ENCODE assay signal across 8 mouse cellular contexts in the genomic region with DNA sequence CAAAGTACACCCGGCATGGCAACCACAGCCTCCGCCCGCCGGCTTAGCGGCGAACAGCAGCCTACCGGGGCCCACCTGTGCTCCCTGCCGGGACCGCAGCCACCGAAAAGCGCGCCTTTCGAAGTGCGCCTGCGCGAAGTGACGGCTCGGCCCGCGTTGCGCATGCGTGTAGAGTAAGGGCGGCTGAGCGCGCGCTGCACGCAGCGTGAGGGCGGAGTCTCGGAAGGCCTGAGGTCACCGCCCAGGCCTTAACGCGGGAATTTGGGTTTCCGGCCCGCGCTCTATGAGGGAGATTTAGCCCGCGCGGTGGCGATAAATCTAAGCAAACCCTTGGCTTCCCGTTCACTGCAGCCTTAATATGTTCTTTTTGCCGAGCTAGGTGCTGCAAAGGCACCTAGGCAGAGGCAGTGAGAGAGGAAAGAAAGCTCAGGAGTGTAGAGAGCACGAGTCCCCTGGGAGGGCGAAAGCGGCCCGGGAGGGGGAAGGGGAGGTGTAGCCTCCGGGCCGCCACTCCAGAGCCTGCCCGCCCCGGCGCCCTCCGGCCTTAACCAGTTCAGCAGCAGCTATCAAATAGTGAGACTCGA. TPM values are rescaled to one million over a fixed set of nuclear protein-coding genes. Genes with fewer than 3 reads are reported as not detected.
A peak's percentile ranks its signal among the peaks of the same experiment; 100 is the strongest.
DNase-seq lines count a peak whose midpoint lies in the region; ATAC-seq and TF ChIP-seq lines count a peak whose summit lies in the region.

Gene Fignl1 (minus strand): TSS at position 143 of the 584 bp plus-strand sequence.

- H3K9me3 ChIP-seq in erythroblast, embryonic 14.5 days (ENCODE audit: control insufficient read depth, low read length) = no peaks in the 10 kb centered on the region
- H3K9me3 ChIP-seq in heart, embryonic 12.5 days (replicated peaks) = no peaks in the 10 kb centered on the region
- no peaks in the 10 kb centered on the region for H3K9me3 ChIP-seq in kidney, postnatal 0 days (replicated peaks; ENCODE audit: low read length)

- H3K4me3 ChIP-seq in erythroblast, embryonic 14.5 days (replicated peaks) = peak within 1 kb of the TSS; percentile 89
- H3K4me3 ChIP-seq in heart, embryonic 12.5 days = peak within 1 kb of the TSS; percentile 61
- H3K4me3 ChIP-seq in kidney, postnatal 0 days (replicated peaks; ENCODE audit: low read depth, low read length) = peak within 1 kb of the TSS; percentile 64
- peak within 1 kb of the TSS; percentile 74 for H3K4me3 ChIP-seq in liver, adult 2 months (ENCODE audit: insufficient read depth, low read depth, low read length)

- peaks cover 78% of the 10 kb centered on the region for H3K4me1 ChIP-seq in erythroblast, embryonic 14.5 days (ENCODE audit: control insufficient read depth)
- peaks cover 19% of the 10 kb centered on the region for H3K4me1 ChIP-seq in heart, embryonic 12.5 days (replicated peaks)
- H3K4me1 ChIP-seq in kidney, postnatal 0 days (replicated peaks; ENCODE audit: insufficient read depth, low read length) = peaks cover 4% of the 10 kb centered on the region; the same call in 1 of the 2 replicates
- H3K4me1 ChIP-seq in liver, adult 2 months (ENCODE audit: control insufficient read depth, insufficient read depth, low read length) = peaks cover 2% of the 10 kb centered on the region; the same call in 1 of the 2 replicates

- H3K79me2 ChIP-seq in liver, adult 2 months (ENCODE audit: control insufficient read depth, insufficient read depth, low read length) = no peaks in the 10 kb centered on the region

- H3K36me3 ChIP-seq in erythroblast, embryonic 14.5 days (ENCODE audit: control insufficient read depth) = peaks cover 36% of the 10 kb centered on the region
- H3K36me3 ChIP-seq in heart, embryonic 12.5 days = peaks cover 20% of the 10 kb centered on the region
- H3K36me3 ChIP-seq in kidney, postnatal 0 days (ENCODE audit: insufficient read depth, low read length) = 0 out of 2 replicates have a peak, but pooled peaks cover 3% of the 10 kb centered on the region
- H3K36me3 ChIP-seq in liver, adult 2 months (ENCODE audit: control insufficient read depth, insufficient read depth, low read length) = peaks cover 6% of the 10 kb centered on the region

- peak; percentile 96 for ATAC-seq in heart, embryonic 12.5 days (ENCODE audit: insufficient number of reproducible peaks, low FRiP score)
- ATAC-seq in kidney, postnatal 0 days (replicated peaks; ENCODE audit: low FRiP score, low read depth) = peak; percentile 97
- ATAC-seq in monocyte, adult 5-6 weeks (replicated peaks; ENCODE audit: insufficient number of reproducible peaks, low FRiP score, low TSS enrichment, poor library complexity, severe bottlenecking) = peak; percentile 90

- TF ChIP-seq CTCF in kidney, postnatal 0 days (IDR thresholded peaks at IDR 0.05; ENCODE audit: low read depth) = peak; percentile 40; the same call in 1 of the 2 replicates
- TF ChIP-seq CTCF in liver, adult 2 months (IDR thresholded peaks at IDR 0.05; ENCODE audit: low read depth, low read length) = 0 out of 2 replicates have a peak, but pooled peaks have one; percentile 23

- peak within 1 kb of the TSS; percentile 100 for H3K27ac ChIP-seq in heart, embryonic 12.5 days (ENCODE audit: poor library complexity, severe bottlenecking)
- H3K27ac ChIP-seq in kidney, postnatal 0 days = peak within 1 kb of the TSS; percentile 99
- H3K27ac ChIP-seq in liver, adult 2 months (replicated peaks; ENCODE audit: insufficient read depth, low read depth, low read length) = peak within 1 kb of the TSS; percentile 56

- peak within 1 kb of the TSS; percentile 77 for H3K4me2 ChIP-seq in heart, embryonic 12.5 days
- peak within 1 kb of the TSS; percentile 85 for H3K4me2 ChIP-seq in kidney, postnatal 0 days (ENCODE audit: low read length)

- no peak for TF ChIP-seq POLR2A in liver, adult 2 months (IDR thresholded peaks at IDR 0.05; ENCODE audit: extremely low read depth, insufficient read depth, low read length)

- H3K27me3 ChIP-seq in erythroblast, embryonic 14.5 days (ENCODE audit: control insufficient read depth) = no peaks in the 10 kb centered on the region
- no peaks in the 10 kb centered on the region for H3K27me3 ChIP-seq in heart, embryonic 12.5 days (replicated peaks)
- H3K27me3 ChIP-seq in kidney, postnatal 0 days (ENCODE audit: insufficient read depth, low read length) = no peaks in the 10 kb centered on the region
- no peaks in the 10 kb centered on the region for H3K27me3 ChIP-seq in liver, adult 2 months (ENCODE audit: control insufficient read depth, insufficient read depth, low read length)

- under 1% methylated on average over 53 of the region's 53 CpGs for WGBS in heart, embryonic 12.5 days
- under 1% methylated on average over 53 of the region's 53 CpGs for WGBS in kidney, postnatal 0 days
- under 1% methylated on average over 53 of the region's 53 CpGs for WGBS in liver, adult 2 months

- peak within 1 kb of the TSS; percentile 82 for H3K9ac ChIP-seq in heart, embryonic 12.5 days
- H3K9ac ChIP-seq in kidney, postnatal 0 days (ENCODE audit: low read depth, low read length) = peak within 1 kb of the TSS; percentile 72
- H3K9ac ChIP-seq in liver, adult 2 months (ENCODE audit: low read depth, low read length) = peak within 1 kb of the TSS; percentile 80

- DNase-seq in CD4-positive, CD25-positive, alpha-beta regulatory T cell, adult 2 months (ENCODE audit: low read depth, low spot score) = peak; percentile 100
- DNase-seq in brain, embryonic 18.5 days (ENCODE audit: low read depth, low spot score) = peak; percentile 85
- peak; percentile 98 for DNase-seq in kidney, postnatal 0 days (ENCODE audit: low spot score)
- peak; percentile 76 for DNase-seq in liver, adult 2 months (ENCODE audit: extremely low read depth, low read depth, low spot score)
- DNase-seq in spleen, postnatal 36 days (ENCODE audit: low spot score in 2 of 2) = peak; percentile 96

RNA-seq across cellular contexts. Expression of gene Fignl1, which starts in this region (rescaled TPM):
- polyA plus RNA-seq in erythroblast, embryonic 14.5 days (2012) = 0.53 and 1.1 TPM in 2 replicates
- 76.7 and 77.8 TPM in 2 replicates for polyA plus RNA-seq in heart, embryonic 12.5 days (2016; fragmentation: Nextera tagmentation; extraction: Ambion mirVana)
- polyA plus RNA-seq in kidney, postnatal 0 days (2015; fragmentation: Nextera tagmentation; extraction: Ambion mirVana) = 27.8 and 31.8 TPM in 2 replicates
- 0.46 and 1.3 TPM in 2 replicates for total RNA-seq in liver, adult 2 months (2014; rRNA removed)
- 0.09 and 0.10 TPM in 2 replicates for polyA plus RNA-seq in liver, adult 2 months (2012; rRNA removed)
- 1.8 to 4.7 TPM (median 4.7 TPM) in 3 replicates for total RNA-seq in monocyte, adult 5-6 weeks (2017)

Comparison
In these comparisons a context has a peak if more than half of its experiments do, and no peak if none do; other contexts are left out.
1. Peak in every context shown above with its lines: DNase-seq, ATAC-seq, H3K4me3 ChIP-seq and H3K27ac ChIP-seq.
2. RNA of gene Fignl1 (polyA plus RNA-seq): 76.7 to 77.8 TPM in heart, embryonic 12.5 days and 27.8 to 31.8 TPM in kidney, postnatal 0 days; 0.53 to 1.1 TPM in erythroblast, embryonic 14.5 days and 0.09 to 0.10 TPM in liver, adult 2 months; every median in the first group is over 10 times any median in the second.